Mouse (Mus musculus) adrenal gland, postnatal 25 days (tissue): ENCODE data around the gene Olfr780. TPM values are rescaled to one million over a fixed set of nuclear protein-coding genes. Genes with fewer than 3 reads are reported as not detected.
"Not testable (repeated sequence)": the region's sequence is repeated elsewhere in the genome, so short reads cannot be mapped to it uniquely, and the experiment has no call there.

ENCODE experiments used
- DNase-seq: peaks from one replicate; pipeline ENCODE4 v3.0.0; 2021; ENCODE audit warnings: mixed read lengths
- long read RNA-seq: library from polyadenylated mRNA; stranded (forward); transcript quantifications from one replicate; pipeline ENCODE4 v2.0.0, GENCODE M21; 2021
- total RNA-seq: library from RNA; stranded (reverse); gene quantifications from 2 replicates; pipeline ENCODE4 v1.2.3, GENCODE M21; 2021

Olfr780 gene
- not detected in 2 replicates for total RNA-seq
- long read RNA-seq: 0 reads

GRCm38 (mm10) chr10:129317817-129318216, at the start of gene Olfr780:
Gene Olfr780, plus strand, starts transcription at chr10:129318117.
- DNase-seq: no peak

- no peak for DNase-seq
These were observed 46.8 kb upstream of the Olfr780 start, which contains the start of gene Olfr777 for GRCm38 (mm10) chr10:129271081-129271535. Gene Olfr777, minus strand, starts transcription at chr10:129271485.

- not testable (repeated sequence) for DNase-seq
These were observed 4.9 kb upstream of the Olfr780 start for GRCm38 (mm10) chr10:129312973-129313372.

- not testable (repeated sequence) for DNase-seq
These were observed 4.4 kb upstream of the Olfr780 start for GRCm38 (mm10) chr10:129313521-129313920.

GRCm38 (mm10) chr10:129328554-129328953, 10.6 kb downstream of the Olfr780 start, which contains the start of gene Olfr781:
Gene Olfr781, plus strand, starts transcription at chr10:129328854.
- no peak for DNase-seq

- no peak for DNase-seq
These were observed 30.6 kb downstream of the Olfr780 start, which contains the start of gene Olfr782 for GRCm38 (mm10) chr10:129348550-129348949. Gene Olfr782, plus strand, starts transcription at chr10:129348850.

GRCm38 (mm10) chr10:129352475-129352874, 34.6 kb downstream of the Olfr780 start:
- not testable (repeated sequence) for DNase-seq

- not testable (repeated sequence) for DNase-seq
These were observed 38.6 kb downstream of the Olfr780 start for GRCm38 (mm10) chr10:129356496-129356895.

- no peak for DNase-seq
These were observed 39.4 kb downstream of the Olfr780 start for GRCm38 (mm10) chr10:129357307-129357706.

Other genes starting within 250 kb of the Olfr780 start
- gene Olfr766-ps1, start 249.1 kb upstream of the Olfr780 start, total RNA-seq: not detected in 2 replicates
- not detected in 2 replicates for gene Olfr767, start 235.2 kb upstream of the Olfr780 start, total RNA-seq
- not detected in 2 replicates for gene Olfr768, start 218.7 kb upstream of the Olfr780 start, total RNA-seq
- gene Olfr769, start 200.3 kb upstream of the Olfr780 start, total RNA-seq: not detected in 2 replicates
- gene Olfr770, start 179.1 kb upstream of the Olfr780 start, total RNA-seq: not detected in 2 replicates
- not detected in 2 replicates for gene Olfr771, start 153.4 kb upstream of the Olfr780 start, total RNA-seq
- gene Olfr772, start 140.2 kb upstream of the Olfr780 start, total RNA-seq: not detected in 2 replicates
- gene Olfr773, start 130.7 kb upstream of the Olfr780 start, total RNA-seq: not detected in 2 replicates
- gene Olfr774, start 81.9 kb upstream of the Olfr780 start, total RNA-seq: not detected in 2 replicates
- gene Olfr775, start 69.7 kb upstream of the Olfr780 start, total RNA-seq: not detected in 2 replicates
- not detected in 2 replicates for gene Olfr776, start 59.0 kb upstream of the Olfr780 start, total RNA-seq
- gene Olfr777, start 46.6 kb upstream of the Olfr780 start, total RNA-seq: not detected in 2 replicates
- not detected in 2 replicates for gene Olfr781, start 10.7 kb downstream of the Olfr780 start, total RNA-seq
- not detected in 2 replicates for gene Olfr782, start 30.7 kb downstream of the Olfr780 start, total RNA-seq
- not detected in 2 replicates for gene Olfr784, start 66.0 kb downstream of the Olfr780 start, total RNA-seq
- gene Olfr785, start 87.3 kb downstream of the Olfr780 start, total RNA-seq: not detected in 2 replicates
- not detected in 2 replicates for gene Olfr786, start 109.2 kb downstream of the Olfr780 start, total RNA-seq
- gene Olfr787, start 143.7 kb downstream of the Olfr780 start, total RNA-seq: not detected in 2 replicates
- not detected in 2 replicates for gene Olfr788, start 152.9 kb downstream of the Olfr780 start, total RNA-seq
- gene Olfr789, start 166.6 kb downstream of the Olfr780 start, total RNA-seq: not detected in 2 replicates
- gene Olfr790, start 180.4 kb downstream of the Olfr780 start, total RNA-seq: not detected in 2 replicates
- gene Olfr791, start 203.7 kb downstream of the Olfr780 start, total RNA-seq: not detected in 2 replicates
- gene Olfr792, start 221.0 kb downstream of the Olfr780 start, total RNA-seq: not detected in 2 replicates
- not detected in 2 replicates for gene Olfr794, start 249.5 kb downstream of the Olfr780 start, total RNA-seq